Mouse (Mus musculus) frontal cortex, postnatal 36 days (tissue): Measurements from ENCODE around the gene Mrs2.

Experiments
- DNase-seq, 2 experiments: peaks; one replicate each; pipeline ENCODE4 v3.0.0; 2022; ENCODE audit warnings: low spot score in 2 of 2

Mrs2 gene

GRCm38 (mm10) chr13:25019793-25020539 lies at the start of gene Mrs2:
Mrs2 (minus strand) TSS chr13:25020379.
- DNase-seq: peak; percentile 86 to 90

- DNase-seq: no peak
Measured at GRCm38 (mm10) chr13:25069765-25070164, 49.6 kb upstream of the Mrs2 start.

DNA sequence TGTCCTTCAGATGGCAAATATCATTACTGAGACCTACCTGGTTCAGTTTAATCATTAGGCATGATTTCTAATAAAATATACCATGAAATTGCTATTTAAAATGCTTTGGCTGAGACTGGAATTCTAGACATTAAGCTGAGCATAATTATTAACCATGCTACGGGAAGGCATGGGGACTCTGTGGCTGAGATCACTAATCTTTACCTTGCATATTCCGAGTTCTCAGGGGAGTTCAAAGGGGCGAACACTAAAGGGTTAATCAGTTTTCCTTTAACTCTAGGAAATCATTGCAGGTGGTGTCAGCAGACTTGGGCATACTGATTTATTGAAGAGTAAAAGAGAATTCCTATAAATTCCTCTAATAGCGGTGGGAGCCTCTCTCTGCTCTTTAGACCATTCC lies 47.0 kb upstream of the Mrs2 start:
- no peak for DNase-seq

GRCm38 (mm10) chr13:25066659-25067058 lies 46.5 kb upstream of the Mrs2 start:
- DNase-seq: no peak

DNA sequence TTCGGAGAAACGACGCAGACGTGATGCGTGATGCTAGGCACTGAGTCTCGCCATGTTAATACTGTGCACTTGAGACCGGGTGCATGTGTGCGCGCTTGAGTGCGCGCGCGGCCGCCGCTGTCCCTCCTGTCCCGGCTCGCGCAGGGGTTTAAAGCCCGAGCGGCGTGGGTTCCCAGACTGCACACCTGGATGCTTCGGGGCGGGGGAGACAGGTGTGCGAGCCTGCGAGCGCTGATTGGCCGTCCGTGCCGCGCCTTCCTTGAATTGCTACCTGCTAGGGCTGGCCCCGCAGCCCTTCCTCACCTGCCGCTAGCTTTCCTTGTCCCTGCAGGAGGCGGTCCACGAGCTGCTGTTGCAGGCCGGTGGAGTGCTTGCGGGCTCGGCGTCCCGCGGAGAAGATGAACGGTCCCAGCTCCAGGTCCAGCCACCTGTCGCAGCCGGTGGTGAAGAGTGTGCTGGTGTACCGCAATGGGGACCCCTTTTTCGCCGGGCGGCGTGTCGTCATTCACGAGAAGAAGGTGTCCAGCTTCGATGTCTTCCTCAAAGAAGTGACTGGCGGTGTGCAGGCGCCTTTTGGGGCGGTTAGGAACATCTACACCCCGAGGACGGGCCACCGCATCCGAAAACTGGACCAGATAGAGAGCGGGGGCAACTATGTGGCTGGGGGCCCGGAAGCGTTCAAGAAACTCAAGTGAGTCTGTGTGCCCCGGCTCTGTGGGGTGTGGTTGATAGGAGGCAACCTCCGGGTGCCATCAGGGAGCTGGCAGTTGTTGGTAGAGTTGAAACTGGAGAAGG lies 35.9 kb upstream of the Mrs2 start, which contains the start of gene Dcdc2a:
Gene Dcdc2a, plus strand, starts transcription at position 132 of the 795 bp plus-strand sequence.
- DNase-seq: peak; percentile 4 to 8

GRCm38 (mm10) chr13:25055111-25055554 lies 35.0 kb upstream of the Mrs2 start:
- peak; percentile 79 to 80 for DNase-seq

- no peak for DNase-seq
Measured at GRCm38 (mm10) chr13:25052671-25053070, 32.5 kb upstream of the Mrs2 start.

DNA sequence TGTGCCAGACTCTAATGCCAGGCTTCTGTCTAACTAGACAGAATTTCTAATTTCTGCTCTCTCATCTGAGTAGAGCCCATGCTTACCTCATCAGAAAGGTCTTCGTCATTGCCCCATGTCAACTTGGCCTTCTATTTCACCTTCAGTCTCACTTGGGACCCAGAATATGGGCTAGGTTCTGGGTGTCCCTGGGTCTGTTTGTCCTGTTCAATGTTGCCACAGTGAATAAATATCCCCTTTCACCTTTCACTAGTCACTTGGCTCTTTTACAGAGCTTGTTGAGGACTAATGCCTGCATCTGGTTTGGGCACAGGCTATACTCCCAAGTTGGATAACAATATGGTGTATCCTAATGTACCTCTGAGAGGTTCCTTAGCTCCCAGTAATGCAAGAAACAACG lies 19.3 kb upstream of the Mrs2 start:
- DNase-seq: no peak

DNA sequence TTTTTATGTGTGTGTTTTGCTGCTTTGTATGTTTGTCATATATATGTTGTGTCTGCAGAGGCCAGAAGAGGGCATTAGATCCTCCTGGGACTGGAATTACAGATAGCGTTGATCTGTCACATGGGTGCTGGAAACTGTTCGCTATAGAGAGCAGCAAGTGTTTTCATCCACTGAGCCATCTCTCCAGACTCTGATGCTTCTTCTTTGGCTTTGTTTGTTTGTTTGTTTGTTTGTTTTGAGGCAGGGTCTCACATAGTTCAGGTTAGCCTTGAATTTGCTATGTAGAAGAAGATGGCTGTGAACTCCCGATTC lies 6.9 kb upstream of the Mrs2 start:
- no peak for DNase-seq

DNA sequence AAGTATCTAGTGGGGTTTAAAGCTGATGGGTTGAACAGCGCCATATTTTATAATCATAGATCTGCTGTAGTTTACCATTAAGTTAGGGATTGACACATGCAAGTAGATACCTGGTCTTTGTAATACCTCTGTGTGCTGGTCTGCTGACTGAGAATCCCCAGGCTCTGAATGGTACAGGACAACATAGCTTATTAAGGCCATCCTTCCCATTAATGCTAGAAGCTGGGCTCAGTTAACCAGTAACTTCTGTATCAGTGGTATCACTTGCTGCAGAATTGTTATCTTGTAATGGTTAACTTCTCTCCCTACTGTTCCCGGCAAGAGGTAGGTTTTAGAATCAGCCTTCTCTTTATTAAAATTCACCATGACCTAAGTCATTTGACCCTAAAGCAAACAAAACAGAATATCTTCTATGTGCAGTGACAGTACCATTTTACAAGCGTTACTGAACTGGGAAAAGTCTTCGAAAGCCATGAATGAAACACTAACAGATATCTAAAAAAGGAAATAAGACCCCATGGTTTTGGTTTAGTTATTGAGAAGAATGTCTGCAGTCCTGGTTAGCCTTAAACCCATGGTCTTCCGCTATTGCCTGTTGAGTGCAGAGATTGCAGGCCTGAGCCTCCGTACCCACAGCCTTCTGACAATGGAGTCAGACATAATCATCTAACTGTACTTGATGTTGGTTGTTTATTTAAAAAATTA lies 6.4 kb upstream of the Mrs2 start:
- no peak for DNase-seq

DNA sequence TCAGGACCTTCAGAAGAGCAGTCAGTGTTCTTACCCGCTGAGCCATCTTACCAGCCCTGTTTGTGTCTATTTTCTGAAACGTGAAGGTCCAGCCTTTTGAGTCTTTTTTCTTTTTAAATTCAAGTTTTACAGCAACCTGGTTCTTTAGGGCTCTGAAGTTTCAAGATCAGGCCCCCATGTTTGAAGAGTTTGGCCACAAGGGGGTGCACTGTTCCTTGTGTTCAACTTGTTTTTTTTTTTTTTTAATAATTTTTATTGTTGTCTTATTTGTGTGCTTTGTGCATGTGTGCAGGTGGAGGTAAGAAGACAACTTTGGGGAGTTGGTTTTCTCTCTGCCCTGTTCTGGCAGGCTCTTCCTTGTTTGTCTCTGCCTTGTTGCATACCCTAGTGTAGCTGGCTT lies 4.5 kb upstream of the Mrs2 start:
- no peak for DNase-seq

DNA sequence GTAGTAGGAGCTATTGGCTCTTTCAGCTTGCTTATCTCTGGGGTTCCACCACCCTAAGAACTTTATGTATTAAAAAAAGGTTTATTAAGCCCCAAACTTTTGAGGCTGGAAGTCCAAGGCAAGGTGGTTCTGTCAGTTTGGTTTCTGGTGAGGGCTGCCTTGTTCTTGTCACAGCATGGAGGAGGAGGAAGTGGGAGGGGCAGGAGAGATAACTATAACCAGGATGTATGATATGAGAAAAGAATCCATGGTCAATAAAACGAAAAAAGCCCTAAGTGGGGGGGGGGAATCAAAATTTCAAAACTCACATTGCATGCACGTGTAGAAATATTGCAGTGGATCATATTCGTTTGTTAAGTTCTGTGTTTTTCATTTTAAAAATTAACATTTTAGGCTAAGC lies 3.0 kb upstream of the Mrs2 start:
- DNase-seq: no peak

GRCm38 (mm10) chr13:25022386-25022785 lies 2.2 kb upstream of the Mrs2 start:
- DNase-seq: no peak

DNA sequence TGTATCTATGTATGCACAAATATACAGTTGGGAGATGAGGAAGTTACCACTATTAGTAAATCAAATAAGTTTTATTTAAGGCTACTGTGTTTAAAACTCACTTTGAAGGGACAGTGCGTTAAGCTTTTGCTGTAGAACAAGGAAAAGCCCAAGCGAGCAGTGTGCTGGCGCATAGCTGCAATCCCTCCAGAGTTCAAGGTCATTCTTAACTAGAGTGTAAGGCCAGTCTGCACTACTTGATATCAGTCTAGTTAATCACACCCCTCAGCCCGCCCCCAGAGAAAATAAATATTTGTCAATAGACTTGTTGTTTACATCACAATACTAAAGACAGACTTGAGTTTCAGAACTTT lies 337 bp upstream of the Mrs2 start:
- no peak for DNase-seq

DNA sequence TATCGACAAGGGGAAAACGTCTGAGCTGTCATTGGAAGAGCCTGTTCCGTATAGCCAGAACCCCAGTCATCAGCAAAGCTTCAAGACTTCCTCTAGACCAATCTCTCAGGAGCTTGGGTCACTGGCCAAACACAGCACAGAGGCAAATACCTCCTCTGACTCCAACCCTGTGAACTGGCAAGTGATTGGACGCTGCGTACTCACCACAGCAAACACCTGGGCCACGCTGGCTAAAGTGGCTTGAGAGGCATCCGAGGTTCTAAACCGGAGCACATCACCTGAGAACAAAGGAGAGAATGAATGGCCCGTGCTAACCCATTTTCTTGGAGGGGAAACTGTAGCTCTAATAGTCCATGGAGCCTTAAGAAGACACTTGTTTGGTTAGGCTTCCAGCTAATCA lies 1.9 kb downstream of the Mrs2 start:
- no peak for DNase-seq

DNA sequence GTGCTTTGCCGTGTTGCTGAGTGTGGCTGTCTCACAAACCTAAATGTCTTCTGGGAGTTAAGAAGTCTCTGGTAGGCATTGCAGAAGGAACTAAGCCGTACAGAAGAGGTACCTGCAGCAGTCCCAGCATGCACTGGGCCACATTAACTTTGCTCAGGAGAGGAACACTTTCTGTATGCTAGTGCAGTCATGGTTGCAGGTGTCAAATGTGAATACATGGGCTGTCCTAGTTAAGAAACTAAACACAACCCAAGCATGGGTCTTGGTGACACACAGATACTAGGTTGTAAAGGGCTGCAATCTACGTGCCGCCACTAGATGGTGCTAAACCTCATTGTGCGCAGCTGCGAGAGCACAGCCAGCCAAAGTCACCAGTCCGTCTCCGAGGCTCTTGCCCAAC lies 13.1 kb downstream of the Mrs2 start:
- peak; percentile 48 to 67 for DNase-seq

GRCm38 (mm10) chr13:25002965-25003364 lies 17.2 kb downstream of the Mrs2 start:
- no peak for DNase-seq

GRCm38 (mm10) chr13:24999538-24999937 lies 20.6 kb downstream of the Mrs2 start:
- no peak for DNase-seq

DNA sequence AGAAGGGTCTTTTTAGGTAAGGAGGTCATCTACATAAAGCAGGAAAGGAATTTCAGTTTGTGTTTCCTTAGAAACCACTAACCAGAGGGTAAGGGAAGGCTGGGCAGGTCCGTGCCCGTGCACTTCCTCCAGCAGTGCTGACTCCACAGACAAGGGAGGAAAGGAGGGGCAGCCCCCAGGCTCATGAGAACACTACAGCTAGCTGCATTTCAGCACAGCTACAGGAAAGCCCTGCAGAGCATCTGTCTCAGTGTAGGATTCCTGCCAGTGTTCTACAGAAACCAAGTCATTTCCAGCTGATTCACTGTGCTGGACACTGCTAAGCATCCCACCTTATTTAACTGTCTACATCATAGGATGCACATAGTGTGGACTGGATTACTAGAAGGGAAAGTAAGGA lies 27.0 kb downstream of the Mrs2 start:
- DNase-seq: no peak

GRCm38 (mm10) chr13:24989006-24989405 lies 31.2 kb downstream of the Mrs2 start:
- DNase-seq: no peak

DNA sequence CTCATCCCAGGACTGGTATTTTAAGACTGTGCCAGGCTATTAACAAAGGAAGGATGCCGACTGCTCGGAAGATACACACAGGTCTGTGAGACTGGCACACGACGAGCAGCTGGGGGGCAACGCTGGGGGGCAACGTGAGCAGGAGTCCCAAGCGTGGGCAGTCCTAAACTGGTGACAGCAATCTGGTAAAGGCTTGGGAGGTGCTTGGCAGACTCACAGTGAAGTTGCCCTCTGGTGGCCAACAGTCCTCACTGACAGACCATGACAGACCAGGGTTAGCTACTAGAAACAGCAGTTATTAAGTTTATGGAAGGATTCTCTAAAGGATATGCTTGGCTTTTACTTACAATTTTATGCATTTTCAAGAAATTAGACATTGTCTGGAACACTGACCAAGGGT lies 31.8 kb downstream of the Mrs2 start:
- DNase-seq: peak; percentile 39 to 69

DNA sequence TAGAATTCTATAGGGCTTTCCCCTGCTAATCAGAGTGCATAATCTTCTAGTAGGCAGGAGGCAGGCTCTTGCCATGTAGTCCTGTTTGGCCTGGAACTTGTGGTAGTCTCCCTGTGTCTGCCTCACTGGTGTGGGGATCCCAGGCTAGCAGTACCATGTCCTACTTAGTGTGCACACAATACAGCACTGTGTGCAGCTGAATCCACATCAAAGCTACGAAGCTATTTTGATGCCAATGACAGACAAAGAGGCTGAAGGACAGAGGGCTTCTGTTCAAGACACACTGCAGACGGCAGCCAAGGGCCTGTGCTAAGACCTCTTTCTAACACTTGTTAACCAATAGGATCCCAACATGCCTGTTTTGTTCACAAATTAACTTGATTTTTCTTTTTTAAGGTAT lies 34.7 kb downstream of the Mrs2 start:
- peak in 1 of 2 experiments; percentile 40 for DNase-seq

DNA sequence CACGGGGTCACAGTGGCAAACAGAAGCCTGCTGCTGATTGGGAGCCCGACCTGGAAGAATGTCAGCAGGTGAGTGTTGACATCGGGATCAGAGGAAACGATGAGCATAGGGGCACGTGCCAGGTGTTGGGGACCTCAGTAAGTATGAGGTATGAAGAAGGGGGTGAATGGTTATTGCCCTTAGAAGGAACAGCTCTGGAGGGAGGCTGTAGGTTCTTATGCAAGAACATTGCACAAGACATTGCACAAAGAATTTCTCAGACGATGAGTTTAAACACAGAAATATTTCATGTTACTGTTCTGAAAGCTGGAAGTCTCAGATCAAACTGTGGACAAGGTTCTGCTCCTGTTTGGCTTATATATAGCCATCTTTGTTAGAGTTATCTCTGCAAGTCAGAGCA lies 39.1 kb downstream of the Mrs2 start:
- DNase-seq: no peak
